Mouse (Mus musculus) heart, embryonic 11.5 days (tissue): ENCODE measurements at regions not wholly inside any gene's neighbourhood (a gene's known extent, or its start where the extent isn't known, plus 50 kb on each side); places are given as distances from the start of the nearest gene placed in this dataset.

ENCODE experiments used
- ATAC-seq: fragments of 200-750 bp; cut with Nextera tagmentation; replicated peaks from 2 replicates; pipeline ENCODE4 v1.8.0; 2017; ENCODE audit warnings: moderate library complexity; ENCODE audit not compliant: insufficient number of reproducible peaks, low FRiP score, low TSS enrichment
- H3K27ac ChIP-seq: fragments of 300-500 bp; sonication (generic); 2 replicates; pipeline ENCODE4 v1.5.1; 2014; ENCODE audit warnings: mild to moderate bottlenecking, low read depth, low read length
- H3K27me3 ChIP-seq: fragments of 300-500 bp; sonication (generic); 2 replicates; pipeline ENCODE4 v1.6.1; 2014; ENCODE audit warnings: mild to moderate bottlenecking, low read length, mixed read lengths; ENCODE audit not compliant: control insufficient read depth, insufficient read depth
- H3K36me3 ChIP-seq: fragments of 300-500 bp; sonication (generic); 2 replicates; pipeline ENCODE4 v1.6.1; 2014; ENCODE audit warnings: mild to moderate bottlenecking, low read length, moderate library complexity, mixed read lengths; ENCODE audit not compliant: control insufficient read depth, insufficient read depth
- H3K4me1 ChIP-seq: fragments of 300-500 bp; sonication (generic); 2 replicates; pipeline ENCODE4 v1.6.1; 2014; ENCODE audit warnings: low read length; ENCODE audit not compliant: control insufficient read depth, insufficient read depth
- H3K4me2 ChIP-seq: fragments of 300-500 bp; sonication (generic); 2 replicates; pipeline ENCODE4 v1.6.1; 2014; ENCODE audit warnings: mild to moderate bottlenecking, moderate library complexity
- H3K4me3 ChIP-seq: fragments of 300-500 bp; sonication (generic); 2 replicates; pipeline ENCODE4 v1.5.1; 2014; ENCODE audit warnings: low read depth, low read length
- H3K9ac ChIP-seq: fragments of 300-500 bp; sonication (generic); 2 replicates; pipeline ENCODE4 v1.6.1; 2014; ENCODE audit warnings: mild to moderate bottlenecking, low read depth, low read length, moderate library complexity
- H3K9me3 ChIP-seq: fragments of 300-500 bp; sonication (generic); replicated peaks from 2 replicates; pipeline ENCODE4 v1.6.1; 2016; ENCODE audit warnings: low read length; ENCODE audit not compliant: control insufficient read depth
- WGBS: fragments of 180-500 bp; shearing (Covaris S2); extraction: QIAGEN DNeasy Blood & Tissue Kit; methylation state at CpG from one replicate; pipeline ENCODE4 v1.1.7; 2014; ENCODE audit not compliant: insufficient replicate concordance; 5-methylcytosine and 5-hydroxymethylcytosine counted together

DNA sequence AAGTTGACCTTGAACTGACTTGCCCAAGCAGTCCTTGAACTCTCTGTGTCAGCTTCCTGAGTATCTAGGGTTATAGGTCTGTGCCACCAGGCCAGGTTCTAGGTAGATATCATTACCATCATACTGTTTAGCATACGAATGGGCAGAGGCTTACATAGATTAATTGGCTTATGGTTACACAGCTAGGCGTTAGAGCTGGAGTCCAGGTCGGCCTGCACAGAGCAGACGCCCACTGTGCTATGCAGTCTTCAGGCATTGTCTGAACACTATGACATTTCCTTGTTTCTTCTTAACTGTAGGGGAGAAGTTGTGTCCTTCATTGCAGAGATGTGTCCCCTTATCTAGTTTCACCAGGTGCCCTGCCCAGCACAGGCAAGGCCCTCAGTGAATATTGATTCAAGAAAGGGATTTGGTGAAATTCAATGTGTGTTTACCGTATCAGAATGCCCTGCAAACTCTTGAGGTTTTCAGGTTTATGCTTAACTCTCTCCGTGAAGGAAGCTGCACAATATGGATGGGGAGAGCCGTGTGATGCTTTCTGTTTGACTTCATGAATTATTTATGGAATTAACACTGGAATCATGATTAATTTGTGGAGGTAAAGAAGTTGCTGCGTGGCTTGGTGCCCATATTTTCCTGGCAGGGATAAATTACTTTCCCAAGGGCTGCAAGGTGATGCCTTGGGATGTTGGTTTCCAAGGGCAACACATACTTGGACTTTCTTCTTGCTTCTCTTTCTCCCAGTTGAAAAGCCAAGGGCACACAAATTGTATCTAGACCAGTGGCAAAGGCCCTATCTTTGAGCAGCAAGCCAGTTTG is 78.7 kb upstream of the Pcdh8 start:
- Histone ChIP-seq H3K4me1 (no peaks in the 10 kb centered on the region), H3K9ac (no peak overlapping the region), H3K27me3 (no peaks in the 10 kb centered on the region), H3K4me2 (no peak overlapping the region), H3K36me3 (no peaks in the 10 kb centered on the region), H3K4me3 (no peak overlapping the region), H3K27ac (no peak overlapping the region), H3K9me3 (no peaks in the 10 kb centered on the region)
- ATAC-seq, result no peak
- WGBS, result 76% methylated on average over 8 of the region's 8 CpGs

DNA sequence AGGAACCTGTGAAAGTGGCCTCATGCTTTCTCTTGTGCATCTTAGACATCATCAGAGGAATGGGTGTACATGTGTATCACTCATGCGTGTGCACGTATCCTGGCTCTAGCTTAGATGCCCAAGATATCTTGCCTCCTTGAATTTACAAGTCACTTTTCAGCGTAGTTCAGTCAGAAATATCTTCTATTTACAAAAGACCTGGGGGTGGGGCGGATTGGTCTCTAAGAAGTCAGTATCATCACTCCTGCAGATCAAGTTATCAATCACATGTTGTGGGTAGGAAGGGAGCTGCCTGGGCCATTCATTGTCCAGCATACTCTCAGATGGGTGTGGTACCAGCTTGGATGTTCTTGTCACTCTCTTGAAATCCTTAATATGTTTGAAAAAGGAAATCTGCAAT is 77.0 kb upstream of the Pcdh8 start:
- Histone ChIP-seq H3K36me3 (no peaks in the 10 kb centered on the region), H3K4me3 (no peak overlapping the region), H3K9ac (no peak overlapping the region), H3K4me2 (no peak overlapping the region), H3K27me3 (no peaks in the 10 kb centered on the region), H3K27ac (no peak overlapping the region), H3K9me3 (no peaks in the 10 kb centered on the region), H3K4me1 (no peaks in the 10 kb centered on the region)
- WGBS, result 79% methylated on average over 4 of the region's 4 CpGs
- ATAC-seq, result no peak

GRCm38 (mm10) chr14:79844306-79844705 is 73.2 kb upstream of the Pcdh8 start:
- no peak for ATAC-seq
- Histone ChIP-seq H3K27me3 (no peaks in the 10 kb centered on the region), H3K4me3 (no peak overlapping the region), H3K4me2 (no peak overlapping the region), H3K4me1 (no peaks in the 10 kb centered on the region), H3K9ac (no peak overlapping the region), H3K27ac (no peak overlapping the region), H3K9me3 (no peaks in the 10 kb centered on the region), H3K36me3 (no peaks in the 10 kb centered on the region)
- 72% methylated on average over 5 of the region's 5 CpGs for WGBS

DNA sequence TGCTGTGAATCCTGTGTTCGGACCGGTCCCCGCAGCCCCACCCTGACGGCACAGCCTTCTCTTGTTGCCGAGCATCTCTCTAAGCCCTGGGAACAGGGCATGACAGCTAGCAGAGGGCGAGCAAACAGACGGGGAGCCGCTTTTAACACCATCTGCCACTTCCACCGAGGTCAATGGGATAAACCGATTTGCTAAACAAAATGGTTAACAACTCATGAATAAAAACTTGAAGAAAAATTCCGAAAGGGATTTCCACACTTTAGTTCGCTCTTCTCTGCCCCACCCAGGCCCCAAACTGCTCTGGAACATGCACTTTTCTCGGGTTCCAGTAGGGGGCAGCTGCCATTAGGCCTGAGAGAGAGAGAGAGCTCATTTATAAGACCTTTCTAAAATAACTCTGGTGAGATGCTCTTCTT is 72.0 kb upstream of the Pcdh8 start:
- Histone ChIP-seq H3K36me3 (no peaks in the 10 kb centered on the region), H3K9ac (no peak overlapping the region), H3K4me2 (no peak overlapping the region), H3K9me3 (no peaks in the 10 kb centered on the region), H3K27ac (no peak overlapping the region), H3K27me3 (no peaks in the 10 kb centered on the region), H3K4me1 (no peaks in the 10 kb centered on the region), H3K4me3 (no peak overlapping the region)
- ATAC-seq, result no peak
- WGBS, result 16% methylated on average over 13 of the region's 13 CpGs

DNA sequence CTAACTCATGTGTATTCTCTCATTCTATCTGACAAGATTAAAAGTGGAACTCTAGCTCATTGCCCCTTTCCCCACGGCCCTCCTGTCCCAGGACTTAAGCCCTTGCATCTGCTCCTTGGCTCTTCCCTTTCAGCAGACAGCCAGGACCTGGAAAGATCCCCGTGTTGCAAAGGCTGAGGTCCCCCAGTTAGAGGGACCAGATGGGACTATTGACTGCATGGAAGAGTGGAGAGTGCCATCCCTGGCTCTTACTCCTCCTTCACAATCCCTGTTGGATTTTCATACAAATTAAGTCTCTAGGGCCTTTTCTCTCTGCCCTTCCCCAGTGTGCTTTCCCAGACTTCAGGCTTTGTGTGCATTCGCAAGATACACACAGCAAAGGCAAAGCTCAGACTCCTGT is 71.6 kb upstream of the Pcdh8 start:
- H3K36me3 ChIP-seq, result no peaks in the 10 kb centered on the region

GRCm38 (mm10) chr14:79837101-79837500 is 66.0 kb upstream of the Pcdh8 start:
- no peak overlapping the region for H3K9ac ChIP-seq
- 70% methylated on average over 5 of the region's 5 CpGs for WGBS
- H3K36me3 ChIP-seq, result no peaks in the 10 kb centered on the region
- no peak for ATAC-seq
- H3K4me1 ChIP-seq, result no peaks in the 10 kb centered on the region
- H3K4me3 ChIP-seq, result no peak overlapping the region
- no peaks in the 10 kb centered on the region for H3K9me3 ChIP-seq
- H3K4me2 ChIP-seq, result no peak overlapping the region
- no peak overlapping the region for H3K27ac ChIP-seq
- H3K27me3 ChIP-seq, result no peaks in the 10 kb centered on the region

More for the DNA sequence above, 71.6 kb upstream of the Pcdh8 start:
- Histone ChIP-seq H3K9ac (no peak overlapping the region), H3K4me3 (no peak overlapping the region), H3K4me1 (no peaks in the 10 kb centered on the region), H3K9me3 (no peaks in the 10 kb centered on the region), H3K27me3 (no peaks in the 10 kb centered on the region), H3K27ac (no peak overlapping the region), H3K4me2 (no peak overlapping the region)
- WGBS, result 42% methylated on average over 3 of the region's 3 CpGs
- ATAC-seq, result no peak

DNA sequence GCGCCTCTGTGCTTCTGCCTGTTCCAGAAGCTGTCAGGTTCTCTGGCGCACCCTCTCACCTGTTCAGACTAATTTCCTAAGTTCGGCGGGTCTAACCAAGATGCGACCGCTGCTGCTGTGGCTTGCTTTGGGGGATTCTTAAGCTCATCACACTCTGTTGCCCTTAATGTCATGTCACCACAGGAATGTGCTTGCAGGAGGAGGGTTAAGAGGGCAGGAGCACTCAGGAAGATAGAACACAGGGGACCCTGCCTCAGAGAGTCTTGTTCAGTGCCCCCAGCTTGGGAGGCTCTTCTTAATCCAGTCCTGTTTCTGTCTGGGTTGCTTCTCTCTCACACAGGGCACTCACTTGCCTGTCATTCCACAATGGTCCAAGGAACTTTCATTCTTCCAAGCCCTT is 65.1 kb upstream of the Pcdh8 start:
- no peak for ATAC-seq
- H3K4me3 ChIP-seq, result no peak overlapping the region
- whole genome bisulfite sequencing, result 81% methylated on average over 5 of the region's 6 CpGs
- no peaks in the 10 kb centered on the region for H3K9me3 ChIP-seq
- H3K36me3 ChIP-seq, result no peaks in the 10 kb centered on the region
- H3K9ac ChIP-seq, result no peak overlapping the region
- no peaks in the 10 kb centered on the region for H3K4me1 ChIP-seq
- no peak overlapping the region for H3K27ac ChIP-seq
- H3K27me3 ChIP-seq, result no peaks in the 10 kb centered on the region
- H3K4me2 ChIP-seq, result no peak overlapping the region

GRCm38 (mm10) chr14:79824670-79825446 is 53.7 kb upstream of the Pcdh8 start:
- no peak overlapping the region for H3K4me3 ChIP-seq
- WGBS, result 85% methylated on average over 11 of the region's 11 CpGs
- no peaks in the 10 kb centered on the region for H3K27me3 ChIP-seq
- H3K4me1 ChIP-seq, result 0 out of 2 replicates have a peak, but pooled peaks cover 4% of the 10 kb centered on the region
- H3K4me2 ChIP-seq, result no peak overlapping the region
- ATAC-seq, result no peak
- H3K9ac ChIP-seq, result no peak overlapping the region
- no peaks in the 10 kb centered on the region for H3K9me3 ChIP-seq
- no peak overlapping the region for H3K27ac ChIP-seq
- H3K36me3 ChIP-seq, result no peaks in the 10 kb centered on the region
